Mouse (Mus musculus): ENCODE results near the gene Thada.

GRCm38 (mm10) chr17:84321351-84321750, 144.7 kb downstream of the Thada start:
- TF ChIP-seq CTCF (IDR thresholded peaks at IDR 0.05; ENCODE audit: low read depth), result no peak
- no peak for TF ChIP-seq EP300 (IDR thresholded peaks at IDR 0.05; ENCODE audit: low read depth)
